Mouse (Mus musculus) megakaryocyte-erythroid progenitor cell, adult 5 weeks (primary cell): ENCODE results near the gene Abi3bp. TPM values are rescaled to one million over a fixed set of nuclear protein-coding genes. Genes with fewer than 3 reads are reported as not detected.

ENCODE experiments used
- polyA plus RNA-seq: library from polyadenylated mRNA; stranded (reverse); fragments of >175 nt; gene quantifications from 2 replicates; pipeline ENCODE4 v1.2.3, GENCODE M21; 2012

The Abi3bp gene
- polyA plus RNA-seq = not detected in 2 replicates

DNA sequence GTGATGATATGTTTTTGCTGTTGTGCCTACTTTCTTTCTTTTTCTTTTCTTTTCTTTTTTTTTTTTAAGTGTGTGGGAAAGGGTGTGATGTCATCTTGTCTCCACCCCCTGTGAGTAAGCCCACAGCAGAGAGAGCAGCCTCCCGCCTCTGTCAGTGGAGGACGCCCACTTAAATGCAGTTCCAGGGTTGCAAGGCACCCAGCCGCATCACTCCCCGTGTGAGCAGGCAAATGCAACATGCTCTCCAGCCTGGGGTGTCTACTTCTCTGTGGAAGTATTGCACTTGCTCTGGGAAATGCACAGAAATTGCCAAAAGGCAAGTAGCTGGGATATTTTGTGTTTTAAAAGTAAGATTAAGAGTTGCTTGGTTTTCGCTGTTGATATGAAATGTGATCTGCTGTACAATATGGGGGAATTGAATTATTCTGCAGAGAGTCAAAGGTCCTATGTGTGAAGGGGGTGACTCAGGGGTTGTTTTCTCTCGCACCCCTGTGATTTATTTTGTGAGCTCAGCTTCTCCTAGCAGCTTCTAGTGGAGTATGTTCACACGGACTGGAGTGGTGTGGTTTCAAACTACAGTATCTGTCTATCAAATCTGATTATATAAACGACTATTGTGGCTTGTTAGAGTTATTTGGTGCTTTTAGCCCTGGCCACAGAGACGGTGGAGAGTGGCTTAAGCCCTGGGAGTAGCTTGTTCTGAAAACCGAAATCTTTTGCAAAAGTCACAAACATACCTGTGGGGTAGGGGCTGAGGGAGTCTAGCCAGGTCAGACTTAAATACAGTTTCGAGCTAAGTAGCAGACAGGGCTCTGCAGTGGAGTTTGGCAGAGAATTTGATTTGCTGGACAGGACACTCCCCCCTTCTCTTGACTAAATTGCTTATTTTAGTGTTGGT, at the start of gene Abi3bp:
Abi3bp (plus strand) TSS at position 202 of the 898 bp plus-strand sequence.

DNA sequence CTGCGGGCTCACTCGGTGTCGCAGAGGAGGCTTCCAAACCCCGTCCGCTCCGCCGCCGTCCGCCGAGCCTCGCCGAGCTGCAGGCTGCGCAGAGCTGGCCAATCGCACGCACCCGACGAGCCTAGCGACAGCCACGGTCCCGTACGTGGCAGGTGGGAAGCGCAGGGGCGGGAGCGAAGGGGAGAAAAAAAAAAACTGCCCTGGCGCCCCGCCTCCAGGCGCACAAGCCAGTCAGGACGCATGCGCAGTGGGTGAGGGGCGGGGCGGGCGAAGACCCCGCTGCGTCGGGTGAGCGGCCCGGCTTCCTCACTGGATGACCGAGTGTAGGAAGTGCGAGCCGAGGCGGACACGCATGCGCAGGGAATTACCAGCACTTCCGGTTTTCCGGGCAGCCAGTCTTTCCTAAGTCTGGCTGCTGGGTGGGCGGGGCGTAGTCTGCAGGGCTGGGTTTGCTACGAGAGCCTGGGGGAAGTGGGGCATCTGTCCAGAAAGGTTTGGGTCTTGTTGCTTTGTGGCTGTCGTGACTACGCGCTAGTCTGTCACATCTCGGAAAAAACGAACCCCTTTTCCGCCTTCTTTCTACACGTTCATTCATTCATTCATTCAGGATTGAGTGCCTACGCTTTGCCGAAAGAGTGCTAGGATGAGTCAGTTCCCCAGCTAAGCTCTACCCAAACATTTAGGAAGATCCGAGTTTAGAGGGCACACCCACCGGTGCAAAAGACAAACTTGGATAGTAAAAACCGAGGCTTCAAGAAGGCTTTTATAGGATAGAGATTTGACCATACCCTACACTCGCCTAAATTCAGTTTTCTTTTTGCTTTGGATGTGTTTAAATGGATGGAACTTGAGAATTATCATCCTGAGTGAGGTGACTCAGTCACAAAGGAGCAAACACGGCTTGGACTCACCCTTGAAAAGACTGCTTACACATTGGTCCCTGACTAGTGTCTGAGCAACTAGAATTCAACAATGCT, 239.8 kb downstream of the Abi3bp start, which contains the start of gene Tfg:
Tfg (minus strand) TSS at position 227 of the 977 bp plus-strand sequence.

Other genes starting within 250 kb of the Abi3bp start
- 66.3 and 68.5 TPM in 2 replicates for gene Tfg, start 239.6 kb downstream of the Abi3bp start, polyA plus RNA-seq